Mouse (Mus musculus) brain, adult 2 months (tissue): ENCODE results near the gene Mff.

Experiments
- DNase-seq: peaks from one replicate; pipeline ENCODE4 v3.0.0; 2011; ENCODE audit warnings: low read depth, low spot score

Mff gene

GRCm38 (mm10) chr1:82771022-82771586, 46.4 kb downstream of the Mff start, which contains the start of gene Gm47791:
Gm47791 (minus strand) TSS chr1:82771243.
- DNase-seq, result no peak

GRCm38 (mm10) chr1:82772428-82772827, 47.7 kb downstream of the Mff start:
- no peak for DNase-seq

GRCm38 (mm10) chr1:82773208-82773607, 48.5 kb downstream of the Mff start:
- DNase-seq, result no peak

GRCm38 (mm10) chr1:82775293-82775692, 50.6 kb downstream of the Mff start:
- peak; percentile 25 for DNase-seq

- DNase-seq, result no peak
Observed at GRCm38 (mm10) chr1:82779388-82779966, 54.8 kb downstream of the Mff start.

GRCm38 (mm10) chr1:82783559-82783958, 58.9 kb downstream of the Mff start:
- DNase-seq, result no peak

- DNase-seq, result no peak
Observed at GRCm38 (mm10) chr1:82785546-82785945, 60.9 kb downstream of the Mff start.

- DNase-seq, result peak; percentile 86
Observed at GRCm38 (mm10) chr1:82787414-82787813, 62.7 kb downstream of the Mff start.

- peak; percentile 73 for DNase-seq
Observed at GRCm38 (mm10) chr1:82788070-82788469, 63.4 kb downstream of the Mff start.

- DNase-seq, result no peak
Observed at GRCm38 (mm10) chr1:82791105-82791504, 66.4 kb downstream of the Mff start.

GRCm38 (mm10) chr1:82792238-82792637, 67.5 kb downstream of the Mff start:
- no peak for DNase-seq

- DNase-seq, result no peak
Observed at GRCm38 (mm10) chr1:82793110-82793509, 68.4 kb downstream of the Mff start.

- peak; percentile 83 for DNase-seq
Observed at GRCm38 (mm10) chr1:82793986-82794385, 69.3 kb downstream of the Mff start.

GRCm38 (mm10) chr1:82795211-82795610, 70.5 kb downstream of the Mff start:
- no peak for DNase-seq

GRCm38 (mm10) chr1:82795702-82796443, 71.2 kb downstream of the Mff start:
- DNase-seq, result no peak

GRCm38 (mm10) chr1:82797088-82797487, 72.4 kb downstream of the Mff start:
- no peak for DNase-seq

GRCm38 (mm10) chr1:82798304-82798703, 73.6 kb downstream of the Mff start:
- DNase-seq, result no peak

- no peak for DNase-seq
Observed at GRCm38 (mm10) chr1:82798922-82799321, 74.2 kb downstream of the Mff start.

GRCm38 (mm10) chr1:82801105-82801783, 76.6 kb downstream of the Mff start:
- no peak for DNase-seq
